Mouse (Mus musculus) myocyte (in vitro differentiated cells): ENCODE measurements around the gene Ghdc.

Source experiments
- E2F4 ChIP-seq: IDR thresholded peaks from one replicate; pipeline ENCODE4 v1.6.1; 2011; ENCODE audit warnings: mild to moderate bottlenecking, control low read depth, moderate library complexity; ENCODE audit not compliant: insufficient read depth
- MYOD1 ChIP-seq, 3 experiments: IDR thresholded peaks; one replicate each; pipeline ENCODE4 v1.6.1; 2011; ENCODE audit warnings: control low read depth in 2 of 3, low read depth in 2 of 3, mild to moderate bottlenecking in 2 of 3, moderate library complexity in 1 of 3; ENCODE audit not compliant: insufficient read length in 2 of 3, control insufficient read depth in 1 of 3
- POLR2A ChIP-seq: IDR thresholded peaks from one replicate; pipeline ENCODE4 v1.6.1; 2011; ENCODE audit warnings: low read depth, mild to moderate bottlenecking, control low read depth, moderate library complexity; ENCODE audit not compliant: insufficient read length
- POLR2AphosphoS2 ChIP-seq: IDR thresholded peaks from one replicate; pipeline ENCODE4 v1.6.1; 2011; ENCODE audit warnings: low read depth, control low read depth; ENCODE audit not compliant: insufficient read length
- SRF ChIP-seq: IDR thresholded peaks from one replicate; pipeline ENCODE4 v1.6.1; 2011; ENCODE audit warnings: low read depth; ENCODE audit not compliant: control insufficient read depth, insufficient read length
- TCF3 ChIP-seq: IDR thresholded peaks from one replicate; pipeline ENCODE4 v1.6.1; 2011; ENCODE audit warnings: low read depth, control low read depth; ENCODE audit not compliant: insufficient read length

- TF ChIP-seq SRF (no peak), E2F4 (no peak), POLR2AphosphoS2 (no peak), POLR2A (no peak), MYOD1 (IDR thresholded peaks at IDR 0.05; ENCODE audit: control insufficient read depth in 1 of 3, insufficient read length in 2 of 3, low read depth in 2 of 3) (no peak), TCF3 (no peak)
Observed at GRCm38 (mm10) chr11:100767871-100768270, 2.9 kb downstream of the Ghdc start.
